Mouse (Mus musculus) limb, embryonic 14.5 days (tissue): ENCODE results near the gene Gse1. TPM values are rescaled to one million over a fixed set of nuclear protein-coding genes. Genes with fewer than 3 reads are reported as not detected.

Experiments used
- ATAC-seq: fragments of 200-750 bp; cut with Nextera tagmentation; 2 replicates; pipeline ENCODE4 v1.8.0; 2017; ENCODE audit warnings: low read depth, moderate number of reproducible peaks, moderate TSS enrichment; ENCODE audit not compliant: low FRiP score
- DNase-seq: peaks from one replicate; pipeline ENCODE4 v3.0.0-alpha.2; 2015; ENCODE audit warnings: low spot score
- H3K27ac ChIP-seq: fragments of 300-500 bp; sonication (generic); replicated peaks from 2 replicates; pipeline ENCODE4 v1.5.1; 2014; ENCODE audit warnings: low read depth, mild to moderate bottlenecking, low read length, moderate library complexity, mixed read lengths
- H3K27me3 ChIP-seq: fragments of 300-500 bp; sonication (generic); 2 replicates; pipeline ENCODE4 v1.6.1; 2014; ENCODE audit warnings: low read length, mixed read lengths; ENCODE audit not compliant: control insufficient read depth, insufficient read depth
- H3K36me3 ChIP-seq: fragments of 300-500 bp; sonication (generic); 2 replicates; pipeline ENCODE4 v1.6.1; 2014; ENCODE audit warnings: mild to moderate bottlenecking, low read length, moderate library complexity, mixed read lengths; ENCODE audit not compliant: control insufficient read depth, insufficient read depth
- H3K4me1 ChIP-seq: fragments of 300-500 bp; sonication (generic); 2 replicates; pipeline ENCODE4 v1.6.1; 2014; ENCODE audit warnings: antibody characterized with exemption, low read length, mixed read lengths; ENCODE audit not compliant: control insufficient read depth, insufficient read depth
- H3K4me2 ChIP-seq: fragments of 300-500 bp; sonication (generic); replicated peaks from 2 replicates; pipeline ENCODE4 v1.6.1; 2014; ENCODE audit warnings: low read depth, mild to moderate bottlenecking, low read length, moderate library complexity; ENCODE audit not compliant: severe bottlenecking
- H3K4me3 ChIP-seq: fragments of 300-500 bp; sonication (generic); replicated peaks from 2 replicates; pipeline ENCODE4 v1.5.1; 2014; ENCODE audit warnings: low read length
- H3K9ac ChIP-seq: fragments of 300-500 bp; sonication (generic); 2 replicates; pipeline ENCODE4 v1.6.1; 2014; ENCODE audit warnings: mild to moderate bottlenecking, low read depth, low read length, moderate library complexity; ENCODE audit not compliant: severe bottlenecking
- H3K9me3 ChIP-seq: fragments of 300-500 bp; sonication (generic); 2 replicates; pipeline ENCODE4 v1.6.1; 2016; ENCODE audit warnings: low read length; ENCODE audit not compliant: control insufficient read depth
- POLR2A ChIP-seq: fragments of 200-500 bp; IDR thresholded peaks from 2 replicates; pipeline ENCODE4 v1.8.0; 2012; ENCODE audit warnings: inconsistent platforms, mild to moderate bottlenecking, moderate library complexity, borderline replicate concordance; ENCODE audit not compliant: insufficient read depth, insufficient read length; ENCODE audit errors: extremely low read depth
- WGBS: fragments of 180-500 bp; shearing (Covaris S2); extraction: QIAGEN DNeasy Blood & Tissue Kit; methylation state at CpG from one replicate; pipeline ENCODE4 v1.1.7; 2014; 5-methylcytosine and 5-hydroxymethylcytosine counted together
- polyA plus RNA-seq, 2 experiments: library from polyadenylated mRNA; depleted of rRNA in 1 of 2; stranded (reverse) in 1 of 2; unstranded in 1 of 2; fragments of >200 nt; fragmentation: Nextera tagmentation in 1 of 2; extraction: Ambion mirVana in 1 of 2; gene quantifications; 2 replicates each; pipeline versions ENCODE4 v1.2.1 to v1.2.3; 2012 to 2014

The Gse1 gene
- polyA plus RNA-seq, 2 experiments, result 10.3 to 32.6 TPM

- Histone ChIP-seq H3K9me3 (no peaks in the 10 kb centered on the region), H3K9ac (no peak overlapping the region), H3K27ac (no peak overlapping the region), H3K4me3 (no peak overlapping the region), H3K27me3 (no peaks in the 10 kb centered on the region), H3K36me3 (no peaks in the 10 kb centered on the region), H3K4me2 (peak overlapping the region; percentile 45), H3K4me1 (peaks cover 65% of the 10 kb centered on the region)
- WGBS, result 32% methylated on average over 10 of the region's 10 CpGs
- ATAC-seq, result peak; percentile 11; the same call in 1 of the 2 replicates
- TF ChIP-seq POLR2A, result no peak
- DNase-seq, result no peak
Observed at GRCm38 (mm10) chr8:120531775-120532516, 303.7 kb downstream of the Gse1 start.

DNA sequence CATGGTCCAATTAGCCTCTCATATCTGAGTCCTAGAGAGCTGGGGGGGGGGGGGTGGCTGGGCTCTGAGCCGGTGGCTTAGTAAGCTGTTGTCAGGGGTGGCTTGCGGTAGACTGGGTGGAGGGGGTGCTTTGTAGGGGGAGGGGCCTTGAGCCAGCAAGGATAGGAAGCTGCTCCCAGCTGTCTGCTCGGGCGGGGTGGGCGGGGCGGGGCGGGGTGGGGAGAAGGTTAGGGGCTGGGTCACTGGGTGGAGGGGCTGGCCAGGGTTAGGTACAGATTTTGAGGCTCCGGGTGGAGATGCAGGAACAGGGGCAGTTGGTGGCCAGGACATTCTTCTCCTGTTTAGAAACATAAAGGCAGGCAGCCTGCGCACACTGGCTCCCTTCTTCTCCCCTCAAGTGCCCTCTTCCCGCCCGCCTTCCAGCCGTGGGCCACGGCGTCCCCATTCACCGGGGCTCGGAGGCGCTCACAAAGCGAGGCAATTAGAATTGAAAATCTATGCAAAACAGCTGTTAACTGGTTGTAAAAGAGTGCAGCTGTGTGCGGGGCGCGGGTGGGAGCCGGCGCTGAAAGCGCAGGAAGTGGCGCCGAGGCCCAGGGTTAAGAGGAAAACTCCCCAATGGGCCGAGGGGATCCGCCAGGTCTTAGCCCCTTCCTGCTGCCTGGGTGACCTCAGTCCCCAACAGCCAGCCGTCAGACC is 304.4 kb downstream of the Gse1 start:
- Histone ChIP-seq H3K36me3 (no peaks in the 10 kb centered on the region), H3K4me2 (peak overlapping the region; percentile 45), H3K27ac (peak overlapping the region; percentile 43; the same call in 1 of the 2 replicates), H3K9me3 (no peaks in the 10 kb centered on the region), H3K27me3 (no peaks in the 10 kb centered on the region), H3K4me3 (peak overlapping the region; percentile 14; the same call in 1 of the 2 replicates), H3K9ac (peak overlapping the region; percentile 36; the same call in 1 of the 2 replicates), H3K4me1 (peaks cover 65% of the 10 kb centered on the region)
- TF ChIP-seq POLR2A, result no peak
- WGBS, result under 1% methylated on average over 28 of the region's 29 CpGs
- ATAC-seq, result peak; percentile 38
- no peak for DNase-seq

DNA sequence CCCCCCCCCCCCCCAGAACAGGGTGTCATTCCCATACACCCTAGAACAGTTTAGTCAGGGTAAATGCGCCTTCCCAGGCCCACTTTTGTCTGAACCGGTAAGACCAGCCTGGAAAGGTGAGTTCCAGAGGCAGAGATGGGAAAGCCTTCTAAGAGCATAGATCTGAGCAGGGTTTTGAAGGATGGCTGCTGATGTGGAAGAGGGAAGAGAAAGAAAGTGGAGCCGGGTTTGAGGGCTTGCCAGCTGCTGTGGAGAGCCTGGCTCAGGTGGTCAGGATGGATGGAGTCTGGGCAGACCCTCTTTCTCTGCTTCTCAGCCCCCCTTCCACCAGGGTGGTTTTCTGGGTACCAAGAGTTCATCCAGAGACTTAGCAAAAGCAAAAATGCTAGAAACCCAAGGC is 305.1 kb downstream of the Gse1 start:
- TF ChIP-seq POLR2A, result no peak
- no peak for DNase-seq
- Histone ChIP-seq H3K4me3 (no peak overlapping the region), H3K9me3 (no peaks in the 10 kb centered on the region), H3K27ac (no peak overlapping the region), H3K4me1 (peaks cover 67% of the 10 kb centered on the region), H3K36me3 (no peaks in the 10 kb centered on the region), H3K27me3 (no peaks in the 10 kb centered on the region), H3K9ac (0 out of 2 replicates have a peak overlapping the region, but pooled peaks have one; percentile 36), H3K4me2 (peak overlapping the region; percentile 45; the same call in 1 of the 2 replicates)
- WGBS, result 33% methylated on average over 3 of the region's 3 CpGs
- ATAC-seq, result no peak

- Histone ChIP-seq H3K4me3 (no peak overlapping the region), H3K27me3 (no peaks in the 10 kb centered on the region), H3K4me1 (peaks cover 67% of the 10 kb centered on the region), H3K9me3 (no peaks in the 10 kb centered on the region), H3K27ac (no peak overlapping the region), H3K4me2 (no peak overlapping the region), H3K36me3 (no peaks in the 10 kb centered on the region), H3K9ac (no peak overlapping the region)
- WGBS, result 36% methylated on average over 8 of the region's 8 CpGs
- DNase-seq (no peak), ATAC-seq (no peak)
- TF ChIP-seq POLR2A, result no peak
Observed at GRCm38 (mm10) chr8:120534080-120534479, 305.8 kb downstream of the Gse1 start.

- no peaks in the 10 kb centered on the region for H3K9me3 ChIP-seq
- H3K36me3 ChIP-seq, result no peaks in the 10 kb centered on the region
- no peak overlapping the region for H3K9ac ChIP-seq
- WGBS, result 11% methylated on average over 14 of the region's 14 CpGs
- ATAC-seq (no peak), DNase-seq (peak; percentile 85)
- TF ChIP-seq POLR2A, result no peak
- H3K4me1 ChIP-seq, result peaks cover 74% of the 10 kb centered on the region
- H3K4me3 ChIP-seq, result no peak overlapping the region
- H3K27ac ChIP-seq, result no peak overlapping the region
- peak overlapping the region; percentile 99; the same call in 1 of the 2 replicates for H3K4me2 ChIP-seq
- no peaks in the 10 kb centered on the region for H3K27me3 ChIP-seq
Observed at GRCm38 (mm10) chr8:120534504-120535368, 306.5 kb downstream of the Gse1 start.
